ENCODE assay signal across 17 mouse cellular contexts in genomic region chr17:32867266-32867665, GRCm38 (mm10). TPM values are rescaled to one million over a fixed set of nuclear protein-coding genes. Genes with fewer than 3 reads are reported as not detected.
"Had no signal": no experiment of that assay in that cellular context is flagged by ENCODE, and none has a peak within 500 bp of the region (broad histone marks: within the 10 kb centered on the region; RNA-seq: fewer than 3 reads in every experiment).

No protein-coding gene starts in this region.

RNA-seq across cellular contexts. Expression of gene Cyp4f14, which starts 49.9 kb away (rescaled TPM):
- total RNA-seq: heart, postnatal 10 days; heart, postnatal 25 days; heart, postnatal 4 days had no signal
- polyA plus RNA-seq: heart, embryonic 10.5 days; heart, embryonic 12.5 days; heart, embryonic 14.5 days; hindbrain, embryonic 10.5 days; hindbrain, embryonic 12.5 days; hindbrain, embryonic 14.5 days; hindbrain, embryonic 16.5 days; kidney, embryonic 14.5 days; kidney, embryonic 16.5 days; limb, embryonic 11.5 days; limb, embryonic 13.5 days; limb, embryonic 15.5 days; liver, embryonic 12.5 days had no signal

RNA-seq across cellular contexts. Expression of gene Zfp811, which starts 57.5 kb away (rescaled TPM):
- polyA plus RNA-seq: liver, adult 2 months had no signal
